Comparison of ENCODE assay signal across 31 mouse cellular contexts in genomic region chr4:97236384-97236783, GRCm38 (mm10). TPM values are rescaled to one million over a fixed set of nuclear protein-coding genes. Genes with fewer than 3 reads are reported as not detected.
DNase-seq lines count a peak whose midpoint lies in the region; ATAC-seq lines count a peak whose summit lies in the region.
"Had no signal": no experiment of that assay in that cellular context is flagged by ENCODE, and none has a peak within 500 bp of the region (broad histone marks: within the 10 kb centered on the region; RNA-seq: fewer than 3 reads in every experiment).

No protein-coding gene starts in this region.

- no peak overlapping the region for H3K9ac ChIP-seq in forebrain, embryonic 11.5 days (ENCODE audit: low read length)
- no peak overlapping the region for H3K9ac ChIP-seq in midbrain, embryonic 12.5 days (replicated peaks)
- no peak overlapping the region for H3K9ac ChIP-seq in hindbrain, embryonic 16.5 days (ENCODE audit: low read depth, low read length)
- H3K9ac ChIP-seq: embryonic facial prominence, embryonic 12.5 days; heart, embryonic 13.5 days; kidney, embryonic 15.5 days; liver, embryonic 14.5 days; neural tube, embryonic 13.5 days had no signal

- no peak overlapping the region for H3K4me2 ChIP-seq in forebrain, embryonic 11.5 days (ENCODE audit: low read depth, low read length, severe bottlenecking)
- H3K4me2 ChIP-seq in midbrain, embryonic 12.5 days (replicated peaks) = no peak overlapping the region
- no peak overlapping the region for H3K4me2 ChIP-seq in hindbrain, embryonic 16.5 days (ENCODE audit: low read length)
- H3K4me2 ChIP-seq: embryonic facial prominence, embryonic 12.5 days; heart, embryonic 13.5 days; kidney, embryonic 15.5 days; neural tube, embryonic 13.5 days had no signal

- DNase-seq in forebrain, embryonic 11.5 days (ENCODE audit: low spot score) = no peak
- DNase-seq in forebrain, embryonic 10.5 days (ENCODE audit: extremely low spot score, low spot score) = no peak
- no peak for DNase-seq in midbrain, embryonic 10.5 days (ENCODE audit: low spot score)
- no peak for DNase-seq in cerebellum, postnatal 25 days
- DNase-seq: adrenal gland, adult 8-10 months; cerebellum, adult 9-10 months; embryo, embryonic 11 days; heart, postnatal 10 days; kidney, adult 18-20 months; kidney, postnatal 25 days; liver; lung, adult 2 months; lung, postnatal 10 days; spleen, adult 18-20 months; thymus, adult 18-20 months; thymus, postnatal 25 days had no signal

- H3K9me3 ChIP-seq in forebrain, embryonic 11.5 days (ENCODE audit: control insufficient read depth, low read length) = no peaks in the 10 kb centered on the region
- no peaks in the 10 kb centered on the region for H3K9me3 ChIP-seq in forebrain, embryonic 10.5 days
- no peaks in the 10 kb centered on the region for H3K9me3 ChIP-seq in midbrain, embryonic 12.5 days
- no peaks in the 10 kb centered on the region; the same call in 1 of the 2 replicates for H3K9me3 ChIP-seq in midbrain, embryonic 10.5 days (replicated peaks)
- H3K9me3 ChIP-seq in hindbrain, embryonic 16.5 days (ENCODE audit: control insufficient read depth, low read length) = no peaks in the 10 kb centered on the region
- H3K9me3 ChIP-seq: embryonic facial prominence, embryonic 12.5 days; kidney, embryonic 15.5 days; neural tube, embryonic 13.5 days had no signal

- no peaks in the 10 kb centered on the region for H3K36me3 ChIP-seq in forebrain, embryonic 11.5 days (ENCODE audit: control insufficient read depth, insufficient read depth, low read length)
- no peaks in the 10 kb centered on the region for H3K36me3 ChIP-seq in forebrain, embryonic 10.5 days (replicated peaks)
- no peaks in the 10 kb centered on the region for H3K36me3 ChIP-seq in midbrain, embryonic 12.5 days
- no peaks in the 10 kb centered on the region for H3K36me3 ChIP-seq in midbrain, embryonic 10.5 days
- H3K36me3 ChIP-seq in hindbrain, embryonic 16.5 days (ENCODE audit: control insufficient read depth, insufficient read depth, low read length) = no peaks in the 10 kb centered on the region
- H3K36me3 ChIP-seq: embryonic facial prominence, embryonic 12.5 days; heart, embryonic 13.5 days; kidney, embryonic 15.5 days; neural tube, embryonic 13.5 days had no signal

- ATAC-seq in forebrain, embryonic 11.5 days (replicated peaks; ENCODE audit: low FRiP score) = peak; percentile 69
- peak; percentile 41; the same call in 1 of the 2 replicates for ATAC-seq in midbrain, embryonic 12.5 days (ENCODE audit: low FRiP score, low read depth)
- ATAC-seq in hindbrain, embryonic 16.5 days = peak; percentile 75
- ATAC-seq in activated CD4-positive, CD25-positive, alpha-beta regulatory T cell, adult 4 months = no peak
- ATAC-seq in cerebellum, adult (ENCODE audit: insufficient number of reproducible peaks, low FRiP score, low TSS enrichment) = no peak

- no peaks in the 10 kb centered on the region for H3K4me1 ChIP-seq in forebrain, embryonic 11.5 days (replicated peaks; ENCODE audit: control insufficient read depth, insufficient read depth, low read length)
- peaks cover 8% of the 10 kb centered on the region; the same call in 1 of the 2 replicates for H3K4me1 ChIP-seq in forebrain, embryonic 10.5 days
- H3K4me1 ChIP-seq in midbrain, embryonic 12.5 days = peaks cover 6% of the 10 kb centered on the region
- peaks cover 4% of the 10 kb centered on the region; the same call in 1 of the 2 replicates for H3K4me1 ChIP-seq in midbrain, embryonic 10.5 days
- no peaks in the 10 kb centered on the region for H3K4me1 ChIP-seq in hindbrain, embryonic 16.5 days (ENCODE audit: control insufficient read depth, insufficient read depth, low read depth, low read length)
- H3K4me1 ChIP-seq: embryonic facial prominence, embryonic 12.5 days; heart, embryonic 13.5 days; kidney, embryonic 15.5 days had no signal

- H3K4me3 ChIP-seq in forebrain, embryonic 11.5 days (ENCODE audit: low read depth, low read length) = no peak overlapping the region
- H3K4me3 ChIP-seq in forebrain, embryonic 10.5 days = no peak overlapping the region
- no peak overlapping the region for H3K4me3 ChIP-seq in midbrain, embryonic 12.5 days
- no peak overlapping the region for H3K4me3 ChIP-seq in midbrain, embryonic 10.5 days
- no peak overlapping the region for H3K4me3 ChIP-seq in hindbrain, embryonic 16.5 days (ENCODE audit: low read length)
- H3K4me3 ChIP-seq: embryonic facial prominence, embryonic 12.5 days; heart, embryonic 13.5 days; kidney, embryonic 15.5 days; neural tube, embryonic 13.5 days had no signal

- no peaks in the 10 kb centered on the region for H3K27me3 ChIP-seq in forebrain, embryonic 11.5 days (ENCODE audit: control insufficient read depth, insufficient read depth, low read length)
- H3K27me3 ChIP-seq in forebrain, embryonic 10.5 days (ENCODE audit: poor library complexity, severe bottlenecking) = no peaks in the 10 kb centered on the region
- no peaks in the 10 kb centered on the region for H3K27me3 ChIP-seq in midbrain, embryonic 12.5 days
- H3K27me3 ChIP-seq in midbrain, embryonic 10.5 days (ENCODE audit: low read depth, poor library complexity, severe bottlenecking) = no peaks in the 10 kb centered on the region
- H3K27me3 ChIP-seq in hindbrain, embryonic 16.5 days (replicated peaks; ENCODE audit: control insufficient read depth, insufficient read depth, low read length) = no peaks in the 10 kb centered on the region
- H3K27me3 ChIP-seq: CH12.LX; embryonic facial prominence, embryonic 12.5 days; heart, embryonic 13.5 days; kidney, embryonic 15.5 days; neural tube, embryonic 13.5 days had no signal

- 69% methylated on average over 1 of the region's 1 CpGs for WGBS in forebrain, embryonic 11.5 days
- 89% methylated on average over 1 of the region's 1 CpGs for WGBS in forebrain, embryonic 10.5 days
- 59% methylated on average over 1 of the region's 1 CpGs for WGBS in midbrain, embryonic 12.5 days
- WGBS in midbrain, embryonic 10.5 days = 80% methylated on average over 1 of the region's 1 CpGs
- 29% methylated on average over 1 of the region's 1 CpGs for WGBS in hindbrain, embryonic 16.5 days

- H3K27ac ChIP-seq in forebrain, embryonic 11.5 days (ENCODE audit: low read depth, low read length) = no peak overlapping the region
- no peak overlapping the region for H3K27ac ChIP-seq in forebrain, embryonic 10.5 days
- H3K27ac ChIP-seq in midbrain, embryonic 12.5 days (replicated peaks) = no peak overlapping the region
- H3K27ac ChIP-seq in midbrain, embryonic 10.5 days (replicated peaks) = no peak overlapping the region
- no peak overlapping the region for H3K27ac ChIP-seq in hindbrain, embryonic 16.5 days (ENCODE audit: low read depth, low read length)
- H3K27ac ChIP-seq: embryonic facial prominence, embryonic 12.5 days; heart, embryonic 13.5 days; kidney, embryonic 15.5 days; liver, embryonic 14.5 days; macrophage; neural tube, embryonic 13.5 days had no signal

RNA-seq across cellular contexts. Expression of gene Gm10192, which starts 53.4 kb away (rescaled TPM):
- polyA plus RNA-seq in forebrain, embryonic 11.5 days (2014; fragmentation: Nextera tagmentation; extraction: Ambion mirVana) = not detected in 2 replicates
- polyA plus RNA-seq in forebrain, embryonic 10.5 days (2016; fragmentation: Nextera tagmentation; extraction: Ambion mirVana) = not detected in 2 replicates
- polyA plus RNA-seq in midbrain, embryonic 12.5 days (2016; fragmentation: Nextera tagmentation; extraction: Ambion mirVana) = not detected in 2 replicates
- polyA plus RNA-seq in midbrain, embryonic 10.5 days (2016; fragmentation: Nextera tagmentation; extraction: Ambion mirVana) = not detected in 2 replicates
- not detected in 2 replicates for polyA plus RNA-seq in hindbrain, embryonic 16.5 days (2015; fragmentation: Nextera tagmentation; extraction: Ambion mirVana)
- polyA plus RNA-seq in activated CD4-positive, CD25-positive, alpha-beta regulatory T cell, adult 4 months (2017; shearing (Covaris generic)) = not detected
- polyA plus RNA-seq: C2C12; embryonic facial prominence, embryonic 12.5 days; heart, embryonic 13.5 days; intestine, embryonic 14.5 days; kidney, embryonic 15.5 days; limb, embryonic 11.5 days; liver, embryonic 14.5 days; lung, adult 2 months; macrophage; neural tube, embryonic 13.5 days; stomach, embryonic 16.5 days had no signal

Comparison
In these comparisons a context has a peak if more than half of its experiments do, and no peak if none do; other contexts are left out.
1. ATAC-seq: peak in forebrain, embryonic 11.5 days (single experiment), midbrain, embryonic 12.5 days (single experiment) and hindbrain, embryonic 16.5 days (single experiment); none in activated CD4-positive, CD25-positive, alpha-beta regulatory T cell, adult 4 months (single experiment) and cerebellum, adult (single experiment).